Mouse (Mus musculus): ENCODE measurements around the gene Prkn.

Gene Prkn

GRCm38 (mm10) chr17:11931641-11932040 is 1091.5 kb downstream of the Prkn start:
- peak; percentile 57 for DNase-seq

DNA sequence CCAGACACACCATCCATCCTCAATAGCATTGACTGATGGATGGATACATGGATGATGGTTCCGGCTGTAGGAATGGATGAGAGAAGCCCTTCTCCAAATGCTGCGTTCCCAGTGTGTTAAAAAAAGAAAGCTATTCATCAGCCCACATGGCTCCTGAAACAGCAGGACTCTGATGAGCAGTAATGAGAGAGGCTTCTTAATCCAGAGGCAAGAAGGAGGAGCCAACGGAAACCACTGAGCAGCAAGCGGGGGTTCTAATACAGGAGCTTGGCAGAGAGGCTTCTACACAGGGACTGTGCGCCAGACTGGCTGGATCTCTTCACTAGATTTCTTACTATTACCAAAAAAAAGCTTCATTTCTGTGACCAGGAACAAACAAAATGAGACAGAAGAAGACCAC is 1093.6 kb downstream of the Prkn start:
- no peak for DNase-seq

GRCm38 (mm10) chr17:11947436-11947835 is 1107.3 kb downstream of the Prkn start:
- DNase-seq = peak; percentile 71

- DNase-seq = peak; percentile 53
These were observed 1109.5 kb downstream of the Prkn start for GRCm38 (mm10) chr17:11949551-11950197.

DNA sequence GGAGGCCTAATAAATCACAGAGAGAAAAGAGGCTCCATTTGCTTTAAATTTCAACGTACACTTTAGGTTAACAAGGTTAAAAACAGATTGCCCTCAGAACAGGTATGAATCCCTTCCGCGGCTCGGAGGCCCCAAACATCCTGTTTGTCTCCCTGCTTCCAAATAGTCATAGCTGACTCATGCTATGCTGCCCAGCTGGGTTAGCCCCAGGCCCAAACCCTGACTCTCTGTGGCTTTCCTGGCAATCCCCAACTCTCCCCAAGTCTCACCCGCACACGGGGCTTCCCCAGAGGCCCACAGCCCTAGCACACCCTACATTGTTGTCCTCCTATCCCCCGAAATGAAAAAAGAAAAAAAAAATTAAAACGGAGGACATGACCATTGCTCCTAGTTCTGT is 1110.0 kb downstream of the Prkn start:
- DNase-seq = no peak

GRCm38 (mm10) chr17:11955317-11955716 is 1115.1 kb downstream of the Prkn start:
- DNase-seq = no peak

DNA sequence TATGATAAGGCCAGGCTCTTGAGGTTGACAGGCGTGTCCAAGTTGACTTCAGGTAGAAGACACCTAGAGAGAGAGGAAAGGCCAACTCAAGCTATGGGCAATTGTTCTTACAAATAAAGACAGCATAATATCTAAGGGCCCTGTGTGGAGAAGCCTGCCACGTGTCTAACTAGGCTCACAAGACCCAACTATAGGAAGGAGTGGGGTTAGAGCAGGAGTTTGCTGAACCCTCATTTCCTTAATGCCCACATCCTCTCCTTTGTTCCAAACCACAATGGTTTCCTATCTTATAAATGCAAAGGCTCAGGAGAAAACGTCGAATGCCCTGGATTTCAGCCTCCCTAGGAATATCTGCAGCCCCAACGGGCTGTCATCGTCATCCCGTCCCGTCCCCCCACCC is 1120.3 kb downstream of the Prkn start:
- no peak for DNase-seq

GRCm38 (mm10) chr17:11962808-11963207 is 1122.6 kb downstream of the Prkn start:
- DNase-seq = no peak

DNA sequence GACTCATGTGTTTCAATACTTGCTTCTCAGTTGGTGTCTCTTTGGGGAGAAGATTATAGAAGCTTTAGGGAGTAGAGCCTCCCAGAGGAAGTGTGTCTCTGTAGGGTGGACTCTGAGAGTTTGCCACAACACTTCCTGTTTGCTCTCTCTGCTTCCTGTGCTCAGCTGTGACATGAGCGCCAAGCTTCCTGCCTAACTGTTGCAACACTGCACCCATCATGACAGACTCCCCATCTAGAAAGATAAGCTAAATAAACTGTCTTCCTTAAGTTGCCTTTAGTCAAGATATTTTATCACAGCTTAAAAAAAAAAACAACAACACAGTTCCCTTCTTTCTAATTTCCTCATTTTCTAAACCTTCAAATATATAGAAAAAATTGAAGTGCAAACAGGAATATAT is 1130.0 kb downstream of the Prkn start:
- no peak for DNase-seq

- no peak for DNase-seq
These were observed 1132.4 kb downstream of the Prkn start for GRCm38 (mm10) chr17:11972550-11972949.

GRCm38 (mm10) chr17:11972969-11973787 is 1133.0 kb downstream of the Prkn start:
- DNase-seq = no peak

DNA sequence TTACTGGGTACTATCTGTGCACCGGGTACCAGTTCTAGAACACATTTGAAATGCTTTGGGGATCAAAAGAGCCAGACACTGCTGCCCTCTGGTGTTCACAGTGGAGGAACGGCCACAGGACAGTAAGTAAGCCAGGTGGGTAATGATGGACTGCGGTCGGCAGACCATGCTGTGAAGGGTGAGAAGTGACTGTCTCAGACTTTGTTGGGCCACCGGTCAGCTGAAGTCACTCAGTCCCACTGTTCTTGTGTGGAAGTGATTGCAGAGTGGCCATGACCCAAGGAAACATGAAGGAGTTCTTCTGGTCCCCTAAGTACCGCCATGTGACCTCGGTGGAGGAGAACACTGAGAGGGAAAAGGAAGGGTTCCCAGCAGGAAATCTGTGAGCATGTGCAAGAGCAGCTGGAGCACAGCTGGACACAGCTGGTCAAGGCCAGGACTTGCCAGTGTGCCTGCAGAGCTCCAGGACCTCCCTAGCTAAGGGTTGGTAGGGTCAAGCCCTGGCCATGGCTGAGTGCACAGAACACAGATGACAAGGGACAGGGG is 1135.0 kb downstream of the Prkn start:
- peak; percentile 97 for DNase-seq

DNA sequence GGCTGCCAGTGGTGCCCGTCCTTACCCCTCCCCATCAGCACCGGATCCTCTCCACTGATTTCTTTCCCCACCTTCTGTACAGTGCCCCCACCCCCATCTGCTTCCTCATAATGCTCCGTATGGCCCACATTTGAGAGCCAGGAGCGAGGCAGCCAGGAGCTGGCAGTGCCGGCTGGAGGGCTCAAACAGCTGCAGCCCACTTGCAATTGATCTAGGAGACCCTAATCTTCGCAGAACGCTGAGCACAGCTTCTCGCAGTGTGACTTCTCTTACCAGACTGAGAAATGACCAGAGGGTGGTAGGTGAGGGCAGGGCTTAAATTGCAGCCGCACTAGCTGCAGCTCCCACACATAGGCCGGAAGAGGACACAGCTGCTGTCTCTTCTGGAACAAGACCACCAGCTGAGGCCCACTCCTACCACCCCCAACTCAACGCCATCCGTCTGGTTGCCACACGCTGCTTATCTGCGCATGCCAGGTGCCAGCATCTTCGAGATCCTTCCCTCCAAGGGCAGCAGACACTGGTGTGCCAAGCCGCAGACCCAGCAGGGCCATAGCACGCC is 1138.2 kb downstream of the Prkn start:
- no peak for DNase-seq

DNA sequence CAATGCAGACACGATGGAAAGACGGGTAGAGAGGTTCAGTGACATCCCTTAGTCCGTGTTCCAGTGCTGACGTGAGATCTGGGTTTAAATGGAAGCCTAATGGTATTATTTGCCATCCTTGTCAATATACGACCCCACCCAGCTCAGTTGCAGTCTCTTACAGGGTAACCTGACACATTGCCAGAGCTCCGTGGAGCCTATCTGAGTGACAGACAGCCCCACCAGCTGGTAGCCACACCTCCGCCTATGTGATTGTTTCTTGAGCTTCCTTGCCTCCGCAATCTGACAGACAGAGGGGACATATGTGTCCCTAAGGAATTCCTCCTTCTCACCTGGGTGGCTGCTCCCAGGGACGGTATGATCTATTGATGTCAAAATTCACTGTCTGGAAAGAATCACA is 1141.5 kb downstream of the Prkn start:
- DNase-seq = no peak

- peak; percentile 91 for DNase-seq
These were observed 1148.1 kb downstream of the Prkn start for GRCm38 (mm10) chr17:11988110-11988837.

DNA sequence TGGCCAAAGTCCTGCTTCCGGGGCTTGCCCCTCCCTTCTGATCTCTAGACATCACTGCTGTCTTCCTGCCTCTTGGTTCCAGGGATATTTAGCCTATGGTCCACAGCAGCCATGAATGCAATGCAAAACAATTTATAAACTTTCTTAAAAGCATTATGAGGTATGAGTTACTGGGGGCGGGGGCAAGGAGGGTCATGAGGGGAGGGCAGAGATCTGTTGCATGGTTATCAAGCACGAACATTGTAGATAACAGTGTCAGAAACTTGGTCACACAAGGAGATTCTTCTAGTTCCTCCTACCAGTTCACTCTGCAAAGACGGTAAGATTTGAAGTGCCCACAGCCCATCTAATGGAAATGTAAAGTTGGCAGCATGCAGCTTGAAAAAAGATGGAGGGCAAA is 1149.1 kb downstream of the Prkn start:
- DNase-seq = no peak

GRCm38 (mm10) chr17:11990386-11991087 is 1150.4 kb downstream of the Prkn start:
- no peak for DNase-seq

GRCm38 (mm10) chr17:11993249-11993648 is 1153.1 kb downstream of the Prkn start:
- DNase-seq = no peak

DNA sequence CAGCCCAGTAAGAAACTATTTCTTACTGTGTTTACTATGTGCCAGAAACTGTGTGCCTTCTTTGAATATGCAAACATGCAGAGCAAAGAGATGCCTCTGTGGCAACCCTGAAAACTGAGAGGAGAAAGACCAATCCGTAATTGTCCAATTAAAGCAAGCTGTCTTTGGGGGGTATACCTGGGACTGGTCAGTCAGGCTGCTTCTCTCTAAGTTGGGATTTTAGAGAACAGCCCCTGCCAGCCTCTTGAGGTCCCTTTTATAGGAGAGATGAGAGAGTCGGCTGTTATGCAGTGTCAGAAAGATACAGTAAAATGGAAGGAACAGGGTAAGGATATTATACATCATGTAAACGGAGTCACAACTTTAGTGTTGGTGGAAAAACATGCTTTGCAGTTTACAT is 1154.1 kb downstream of the Prkn start:
- peak; percentile 61 for DNase-seq

DNA sequence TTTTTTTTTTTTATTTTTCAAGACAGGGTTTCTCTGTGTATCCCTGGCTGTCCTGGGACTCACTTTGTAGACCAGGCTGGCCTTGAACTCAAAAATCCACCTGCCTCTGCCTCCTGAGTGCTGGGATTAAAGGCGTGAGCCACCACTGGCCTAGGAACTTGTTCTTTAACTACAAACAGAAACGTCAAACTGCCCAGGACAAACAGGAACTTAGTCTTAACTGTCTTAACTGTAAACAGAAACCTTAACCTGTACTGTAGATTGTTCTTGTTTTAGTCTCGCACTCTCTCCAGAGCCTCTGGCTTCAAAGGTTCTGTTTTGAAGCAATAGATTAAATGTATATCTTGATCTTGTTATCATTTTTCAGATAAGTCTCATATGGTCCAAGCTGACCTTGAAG is 1154.6 kb downstream of the Prkn start:
- DNase-seq = peak; percentile 34

GRCm38 (mm10) chr17:11995522-11995921 is 1155.3 kb downstream of the Prkn start:
- no peak for DNase-seq

- no peak for DNase-seq
These were observed 1156.1 kb downstream of the Prkn start for GRCm38 (mm10) chr17:11996311-11996710.

DNA sequence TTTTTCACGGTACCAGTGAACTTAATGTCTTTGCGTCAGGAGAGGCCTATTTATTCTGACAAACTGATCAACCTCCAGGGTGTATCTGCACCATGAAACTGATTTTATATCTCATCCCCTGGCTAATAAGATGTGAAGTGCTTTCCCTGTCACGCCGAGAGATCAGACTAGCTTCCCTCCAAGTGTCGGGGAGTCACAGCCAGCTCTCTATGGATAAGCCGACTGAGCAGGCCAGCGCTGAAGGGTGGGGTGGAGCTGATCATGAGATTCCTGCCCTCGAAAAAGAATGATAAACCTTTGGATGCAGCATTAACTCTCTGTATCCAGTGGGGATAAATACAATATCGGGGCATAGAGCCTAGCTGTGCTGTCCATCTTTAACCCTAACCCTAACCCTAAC is 1160.1 kb downstream of the Prkn start:
- DNase-seq = peak; percentile 51
